Mouse (Mus musculus) lung, postnatal 0 days (tissue): Measurements from ENCODE around the gene Edem1.

ENCODE experiments used
- CTCF ChIP-seq: IDR thresholded peaks from 2 replicates; pipeline ENCODE4 v1.5.1; 2016; ENCODE audit warnings: antibody characterized with exemption, mild to moderate bottlenecking
- EP300 ChIP-seq: IDR thresholded peaks from 2 replicates; pipeline ENCODE4 v1.6.1; 2016; ENCODE audit warnings: antibody characterized with exemption, mild to moderate bottlenecking, control low read depth

DNA sequence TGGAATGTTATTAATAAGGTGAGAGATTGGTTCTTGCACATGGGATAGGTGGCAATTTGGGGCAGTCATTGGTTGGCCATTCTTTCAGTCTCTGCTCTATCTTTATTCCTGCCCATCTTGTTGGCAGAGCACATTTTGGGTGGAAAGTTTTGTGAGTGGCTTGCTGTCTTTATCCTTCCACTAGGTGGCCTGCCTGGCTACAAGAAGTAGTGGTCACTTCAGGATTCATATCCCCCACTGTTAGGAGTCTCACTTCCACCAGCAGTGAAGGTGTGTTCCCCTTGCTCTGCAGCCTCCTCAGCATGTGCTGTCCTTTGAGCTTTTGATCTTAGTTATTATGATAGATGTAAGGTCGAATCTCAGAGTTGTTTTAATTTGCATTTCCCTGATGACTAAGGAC, 19.7 kb upstream of the Edem1 start:
- peak; percentile 49 for TF ChIP-seq CTCF
- no peak for TF ChIP-seq EP300
